Mouse (Mus musculus) testis, adult 2 months (tissue): ENCODE measurements around the gene Cldn6.

Source experiments
- CTCF ChIP-seq: fragments of 200-500 bp; IDR thresholded peaks from 2 replicates; pipeline ENCODE4 v1.5.1; 2012; ENCODE audit warnings: low read depth, mild to moderate bottlenecking, inconsistent platforms, low read length, moderate library complexity; ENCODE audit not compliant: control insufficient read depth, insufficient read depth, insufficient replicate concordance
- POLR2A ChIP-seq: fragments of 200-500 bp; IDR thresholded peaks from 2 replicates; pipeline ENCODE4 v1.6.1; 2012; ENCODE audit warnings: low read depth, mild to moderate bottlenecking, inconsistent platforms, low read length, moderate library complexity; ENCODE audit not compliant: control insufficient read depth

- TF ChIP-seq CTCF (peak; percentile 70), POLR2A (no peak)
These were observed 18.8 kb upstream of the Cldn6 start, which contains the start of gene Bicdl2 for GRCm38 (mm10) chr17:23660117-23660875.
